Mouse (Mus musculus): ENCODE measurements around the gene Ak4.
"Not testable (repeated sequence)": the region's sequence is repeated elsewhere in the genome, so short reads cannot be mapped to it uniquely, and the experiment has no call there.

Gene Ak4

DNA sequence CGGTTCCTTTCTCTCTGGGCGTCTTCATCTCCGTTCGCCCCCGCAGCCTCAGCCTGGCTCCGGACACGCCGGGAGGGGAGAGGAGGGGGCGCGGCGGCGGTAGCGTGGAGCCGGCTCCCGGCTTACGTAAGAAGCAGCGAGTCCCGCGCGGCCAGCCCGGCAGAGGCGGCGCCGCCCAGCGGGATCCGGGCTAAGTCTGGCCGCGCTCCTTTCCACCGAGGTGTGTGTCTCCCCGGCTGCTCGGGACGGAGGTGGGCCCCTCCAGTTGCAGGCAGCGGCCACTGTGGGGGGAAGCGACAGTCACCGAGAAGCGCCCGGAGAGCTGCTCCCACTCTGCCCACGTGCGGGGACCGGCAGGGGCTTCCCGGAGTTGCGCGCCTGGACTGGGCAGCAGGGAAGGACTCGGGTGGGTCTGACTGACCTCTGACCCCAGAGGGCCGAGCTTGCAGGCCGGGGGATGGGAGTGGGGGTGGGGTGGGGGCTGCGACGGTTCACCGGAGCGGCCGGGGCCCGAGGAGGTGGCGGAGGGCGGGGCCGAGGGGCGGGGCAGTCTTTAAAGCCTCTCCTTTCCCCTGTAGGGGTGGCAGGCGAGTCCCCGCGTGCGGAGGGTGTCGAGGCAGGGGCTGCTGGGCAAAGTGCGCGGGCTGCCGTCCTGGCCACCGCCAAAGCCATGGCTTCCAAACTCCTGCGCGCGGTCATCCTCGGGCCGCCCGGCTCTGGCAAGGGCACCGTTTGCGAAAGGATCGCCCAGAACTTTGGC, at the start of gene Ak4:
Gene Ak4, plus strand, starts transcription at position 127 of the 760 bp plus-strand sequence.
- peak; percentile 64 to 72 for DNase-seq

DNA sequence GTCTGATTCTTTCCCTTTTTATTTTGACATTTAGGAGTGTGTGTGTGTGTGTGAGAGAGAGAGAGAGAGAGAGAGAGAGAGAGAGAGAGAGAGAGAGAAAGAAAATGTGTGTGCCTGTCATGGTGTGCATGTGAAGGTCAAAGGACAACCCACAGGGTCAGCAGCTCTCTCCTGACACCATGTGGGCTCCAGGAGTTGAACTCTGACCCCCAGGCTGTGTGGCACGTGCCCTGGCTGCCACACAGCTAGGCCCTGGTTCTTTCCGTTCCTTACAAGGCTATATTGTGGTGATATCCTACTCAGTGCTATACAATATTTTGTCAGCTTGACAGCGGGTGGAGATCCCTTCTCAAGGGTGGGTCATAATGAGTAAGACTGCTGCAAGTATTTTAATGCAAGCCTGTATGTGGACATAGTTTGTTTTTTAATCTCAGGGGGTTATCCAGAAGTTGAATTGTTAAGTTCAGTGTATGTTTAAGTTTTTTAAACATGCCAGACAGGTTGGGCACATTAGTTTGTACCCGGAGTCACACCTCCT, 49.3 kb upstream of the Ak4 start:
- DNase-seq = peak in 1 of 2 experiments; percentile 51

DNA sequence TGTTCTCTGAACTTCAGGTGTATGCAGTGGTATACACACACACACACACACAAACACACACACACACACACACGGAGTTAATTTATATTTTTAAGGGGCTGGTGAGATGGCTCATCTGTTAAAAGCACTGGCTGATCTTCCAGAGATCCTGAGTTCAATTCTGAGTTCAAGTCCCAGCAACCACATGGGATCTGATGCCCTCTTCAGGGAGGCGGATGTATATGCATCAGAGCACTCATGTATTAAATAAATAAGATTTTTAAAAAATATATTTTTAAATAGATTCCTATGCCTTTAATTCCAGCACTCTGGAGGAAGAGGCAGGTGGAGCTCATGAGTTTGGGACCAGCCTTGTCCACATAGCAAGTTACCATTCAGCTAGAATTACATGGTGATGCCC, 46.8 kb upstream of the Ak4 start:
- no peak for DNase-seq

DNA sequence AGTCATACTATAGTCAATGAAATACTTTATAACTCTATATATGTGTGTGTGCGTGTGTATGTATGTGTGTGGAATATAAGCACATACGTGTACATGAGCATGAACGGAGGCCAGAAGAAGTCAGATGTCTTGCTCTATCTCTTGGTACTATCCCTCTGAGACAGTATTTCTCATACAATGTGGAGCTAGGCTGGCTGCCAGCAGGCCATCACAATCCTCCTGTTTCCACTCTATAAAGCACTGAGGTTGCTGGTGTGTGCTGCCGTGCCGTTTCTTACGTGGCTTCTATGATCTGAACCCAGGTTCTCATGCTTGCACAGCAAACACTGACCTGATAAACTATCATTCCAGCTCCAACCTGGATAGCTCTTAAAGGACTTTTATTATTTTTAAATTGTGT, 46.3 kb upstream of the Ak4 start:
- DNase-seq = no peak

DNA sequence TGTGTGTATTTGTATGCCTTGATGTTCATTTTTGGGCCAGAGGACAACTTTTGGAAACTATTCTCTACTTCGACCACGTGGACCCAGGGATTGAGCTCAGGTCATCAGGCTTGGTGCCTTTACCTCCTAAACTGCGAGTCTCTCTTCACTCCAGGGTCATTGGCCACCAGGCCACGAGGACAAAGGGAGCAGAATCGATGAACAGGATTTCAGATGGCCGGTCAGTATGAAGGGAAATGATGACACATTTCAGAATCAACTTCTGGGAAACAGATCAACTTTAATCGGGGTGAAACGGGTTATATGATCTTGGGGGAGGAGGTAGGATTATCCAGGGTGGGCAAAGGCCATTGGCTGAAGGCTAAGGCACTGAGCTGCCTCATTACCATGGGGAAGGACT, 45.0 kb upstream of the Ak4 start:
- DNase-seq = no peak

DNA sequence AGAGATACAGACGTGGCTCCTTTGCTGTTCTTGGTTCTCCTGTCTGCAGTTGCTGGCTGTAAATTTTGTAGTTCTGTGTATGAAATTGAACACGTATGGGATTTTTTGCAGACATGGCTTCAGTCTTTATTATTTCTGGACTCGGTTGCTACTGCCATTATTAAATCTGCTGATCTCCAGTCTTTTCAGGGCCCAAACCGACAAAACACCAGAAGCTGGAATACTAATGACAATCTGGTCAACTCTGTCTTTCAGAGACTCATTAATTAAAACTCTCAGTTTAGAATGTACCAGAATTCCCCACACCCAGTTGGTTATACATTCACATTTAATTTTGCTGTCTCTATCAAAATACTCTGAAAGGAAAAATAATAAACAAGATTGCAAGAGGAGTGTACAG, 42.2 kb upstream of the Ak4 start:
- no peak for DNase-seq

DNA sequence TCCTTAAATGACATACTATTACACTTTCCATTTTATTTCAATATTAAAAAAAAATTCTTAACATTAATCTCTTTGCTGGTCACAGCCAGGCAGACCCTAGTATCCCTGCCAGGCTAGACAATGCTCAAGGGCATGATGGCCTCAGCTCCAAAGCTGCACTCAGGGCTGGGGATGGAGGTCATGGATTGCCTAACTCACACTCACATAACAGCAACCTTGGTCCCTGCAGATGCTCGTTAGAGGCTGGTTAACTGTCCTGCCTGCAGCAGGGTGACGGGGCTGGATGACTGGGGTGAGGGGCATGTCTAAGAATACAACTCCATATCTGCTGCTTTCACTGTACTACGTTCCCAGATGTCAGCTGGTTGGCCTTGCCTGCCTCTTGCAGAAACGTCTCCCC, 40.8 kb upstream of the Ak4 start:
- no peak for DNase-seq

DNA sequence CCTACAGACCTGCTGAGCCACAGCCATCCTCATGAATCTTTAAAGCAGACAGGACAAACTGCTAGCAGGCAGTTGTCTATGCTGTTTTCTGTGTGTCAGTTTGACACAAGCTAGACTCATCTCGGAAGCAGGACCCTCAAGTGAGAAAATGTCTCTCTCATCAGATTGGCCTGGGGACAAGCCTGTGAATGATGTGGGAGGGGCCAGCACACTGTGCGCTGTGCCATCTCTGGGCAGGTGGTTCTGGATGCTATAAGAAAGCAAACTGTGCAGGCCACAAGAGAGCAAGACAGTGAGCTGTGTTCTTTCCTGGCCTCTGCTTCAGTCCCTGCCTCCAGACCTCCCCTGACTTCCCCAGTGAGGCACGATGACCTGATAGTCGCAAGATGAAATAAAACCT, 40.3 kb upstream of the Ak4 start:
- DNase-seq = no peak

DNA sequence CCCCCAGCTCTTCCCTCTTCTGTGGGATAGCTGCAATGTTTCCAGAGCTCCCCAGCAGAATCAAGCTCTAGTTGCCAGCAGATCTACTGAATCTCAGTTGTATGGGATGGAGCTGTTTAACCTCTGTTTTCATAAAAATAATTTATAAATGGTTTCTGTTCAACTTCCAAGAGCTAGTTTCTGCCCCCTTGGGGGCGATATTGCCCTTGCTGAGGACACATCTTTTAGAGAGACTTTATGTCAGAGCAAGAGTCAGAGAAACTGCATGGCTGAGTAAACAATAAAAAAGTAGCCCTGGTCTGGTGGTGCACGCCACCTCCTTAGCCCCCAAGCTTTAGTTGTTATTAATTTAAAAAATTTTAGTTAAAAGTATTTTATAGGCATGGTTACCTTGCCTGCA, 34.1 kb upstream of the Ak4 start:
- DNase-seq = peak; percentile 37 to 59

DNA sequence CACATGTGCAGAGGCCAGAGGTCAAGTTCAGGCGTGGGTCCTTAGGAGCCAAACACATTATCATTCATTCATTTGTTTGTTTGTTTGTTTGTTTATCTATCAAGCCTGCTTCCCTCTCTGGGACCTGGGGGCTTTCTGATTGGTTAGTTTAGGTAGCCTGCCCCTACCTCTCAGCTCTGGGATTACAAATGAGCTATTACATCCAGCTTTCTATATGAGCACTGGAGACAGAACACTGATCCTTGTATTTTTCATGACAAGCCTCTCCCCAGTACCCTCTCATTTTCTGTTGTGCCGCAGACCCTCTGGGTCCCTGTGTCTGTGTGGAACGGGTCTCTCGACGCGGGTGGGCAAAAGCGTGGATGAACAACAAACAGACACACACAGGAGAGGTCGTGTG, 30.8 kb upstream of the Ak4 start:
- no peak for DNase-seq

DNA sequence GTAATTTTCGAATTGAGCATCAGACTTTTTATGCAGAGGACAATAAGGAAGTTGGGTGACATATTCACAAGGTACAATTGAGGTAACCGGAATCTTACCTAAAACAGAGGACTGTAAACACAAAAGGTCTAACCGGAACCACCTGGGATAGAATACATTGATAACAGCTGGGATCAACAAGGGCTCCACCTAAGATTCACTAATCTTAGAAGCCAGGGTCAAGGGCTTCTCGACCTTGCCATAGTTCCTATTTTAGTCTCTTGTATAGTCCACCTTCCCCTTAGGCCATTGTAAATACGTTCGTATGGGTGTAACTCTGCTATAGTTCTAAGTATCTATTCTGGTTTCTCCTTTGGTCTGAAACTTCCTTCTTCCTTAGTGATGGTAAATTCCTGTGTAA, 30.4 kb upstream of the Ak4 start:
- not testable (repeated sequence) for DNase-seq

DNA sequence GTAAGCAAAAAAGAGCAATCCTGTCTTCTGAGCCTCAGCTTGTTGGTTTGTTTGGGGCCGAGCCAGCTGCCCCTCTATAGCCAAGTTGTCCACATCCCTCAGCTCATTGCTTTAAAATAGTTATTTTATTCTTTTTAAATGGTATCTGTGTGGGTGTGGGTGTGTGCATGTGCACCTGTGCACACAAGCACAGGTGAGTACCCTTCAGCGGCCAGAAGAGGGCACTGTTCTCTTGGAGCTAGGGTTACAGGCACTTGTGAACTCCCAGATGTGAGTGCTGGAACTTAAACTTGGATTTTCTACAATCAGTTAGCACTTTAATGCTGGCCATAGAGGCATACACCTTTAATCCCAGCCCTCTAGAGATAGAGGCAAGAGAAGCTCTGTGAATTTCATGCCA, 26.8 kb upstream of the Ak4 start:
- DNase-seq = peak; percentile 62 to 70

DNA sequence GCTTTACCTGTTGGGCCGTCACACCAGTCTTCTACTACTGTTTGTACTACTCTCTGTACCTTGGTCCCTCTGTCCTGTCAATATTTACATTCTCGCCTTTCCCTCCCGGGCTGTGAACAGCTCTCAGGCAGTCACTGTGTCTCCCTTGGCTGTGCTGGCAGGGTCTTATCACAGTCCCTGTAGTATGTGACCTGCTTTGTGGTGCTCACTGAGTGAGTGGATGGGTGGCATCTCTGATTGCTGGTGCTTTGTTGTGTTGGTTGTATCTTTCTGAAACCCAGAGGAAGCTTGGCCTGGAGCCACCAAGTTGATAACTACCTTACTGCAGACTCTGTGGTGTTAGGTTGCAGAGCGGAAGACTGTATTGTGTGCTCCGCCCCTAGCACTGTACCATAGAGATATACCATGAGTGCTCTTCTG, 25.8 kb upstream of the Ak4 start:
- no peak for DNase-seq

DNA sequence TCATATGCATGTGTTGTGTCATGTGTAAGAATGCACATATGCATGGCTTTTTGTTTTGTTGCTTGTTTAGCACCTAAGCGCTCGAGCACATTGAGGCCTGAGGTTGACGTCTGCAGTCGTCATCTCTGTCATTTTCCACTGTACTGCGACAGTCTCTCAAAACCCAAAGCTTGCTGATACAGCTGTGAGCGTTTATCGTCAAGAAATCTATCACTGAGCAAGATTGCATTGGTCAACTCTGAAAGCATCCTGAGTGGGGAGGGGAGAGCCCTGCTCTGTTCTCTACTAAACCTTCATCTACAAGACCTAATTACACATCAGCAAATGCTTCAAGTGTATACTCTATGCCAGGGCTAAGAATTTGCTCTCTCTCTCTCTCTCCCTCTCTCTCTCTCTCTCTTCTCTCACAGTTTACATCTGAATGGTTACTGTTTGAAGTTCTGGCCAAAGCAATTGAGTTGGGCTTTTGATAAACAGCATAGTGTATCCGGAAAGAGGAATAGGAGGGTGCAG, 24.0 kb upstream of the Ak4 start:
- no peak for DNase-seq

DNA sequence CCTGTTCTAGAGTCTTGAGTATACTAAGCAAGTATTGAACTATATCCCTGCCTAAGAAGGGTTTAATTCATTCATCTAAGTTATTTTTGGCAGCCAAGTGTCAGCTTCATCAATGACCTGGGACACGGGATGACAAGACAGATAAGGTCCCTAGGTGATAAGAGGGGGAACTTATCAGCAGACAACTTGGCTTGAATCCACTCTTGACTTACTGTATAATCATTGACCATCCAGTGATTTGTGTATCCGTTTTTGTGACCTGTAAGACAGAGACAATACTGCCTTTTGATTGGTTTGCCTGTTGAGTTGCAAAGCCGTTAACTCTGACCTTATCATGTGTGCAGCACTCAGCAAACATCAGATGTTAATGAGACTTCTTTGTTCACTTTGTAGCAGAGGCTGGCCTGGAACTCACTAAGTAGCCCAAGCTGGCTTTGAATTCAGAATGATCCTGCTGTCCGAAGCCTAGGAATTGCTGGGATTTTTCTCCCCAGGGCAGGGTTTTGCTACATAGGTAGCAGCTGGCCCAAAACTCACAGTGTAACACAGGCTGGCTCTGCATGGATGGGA, 19.0 kb upstream of the Ak4 start:
- no peak for DNase-seq

DNA sequence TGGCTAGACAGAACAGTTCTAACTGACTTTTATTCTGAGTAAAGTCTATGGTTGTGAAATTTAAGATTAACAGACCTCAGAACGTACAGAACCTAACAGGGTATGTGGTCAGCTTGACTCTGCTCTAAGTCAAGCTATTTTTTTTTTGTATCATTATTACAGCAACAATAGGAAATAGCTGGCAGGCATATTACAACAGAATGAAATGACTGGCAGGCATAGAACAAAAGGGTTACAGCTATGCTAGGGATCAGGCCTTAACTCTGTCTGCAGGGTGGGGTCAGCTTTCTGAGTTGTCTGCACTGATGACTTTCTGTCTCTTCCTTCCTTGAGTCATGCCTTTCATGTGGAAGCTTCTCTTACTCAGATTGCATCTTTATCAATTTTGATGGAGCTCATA, 17.1 kb upstream of the Ak4 start:
- no peak for DNase-seq

DNA sequence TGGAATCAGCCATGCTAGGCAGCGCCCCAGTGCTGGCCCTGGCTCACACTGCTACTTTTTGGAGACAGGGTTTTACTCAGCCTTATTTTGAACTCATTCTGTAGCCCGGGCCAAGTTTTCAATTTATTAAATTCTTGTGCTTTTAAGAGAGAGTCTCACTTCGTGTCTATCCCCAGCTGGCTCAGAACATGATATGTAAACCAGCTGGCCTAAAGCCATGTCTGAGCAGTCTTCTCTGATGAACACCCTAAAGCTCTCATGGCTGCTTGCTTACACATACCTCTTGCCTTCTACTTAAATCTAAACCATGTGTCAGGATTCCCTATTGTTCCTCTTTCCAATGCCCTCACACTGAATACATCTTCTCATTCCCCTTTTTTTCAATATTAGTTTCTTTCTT, 14.2 kb upstream of the Ak4 start:
- DNase-seq = peak in 1 of 2 experiments; percentile 2

DNA sequence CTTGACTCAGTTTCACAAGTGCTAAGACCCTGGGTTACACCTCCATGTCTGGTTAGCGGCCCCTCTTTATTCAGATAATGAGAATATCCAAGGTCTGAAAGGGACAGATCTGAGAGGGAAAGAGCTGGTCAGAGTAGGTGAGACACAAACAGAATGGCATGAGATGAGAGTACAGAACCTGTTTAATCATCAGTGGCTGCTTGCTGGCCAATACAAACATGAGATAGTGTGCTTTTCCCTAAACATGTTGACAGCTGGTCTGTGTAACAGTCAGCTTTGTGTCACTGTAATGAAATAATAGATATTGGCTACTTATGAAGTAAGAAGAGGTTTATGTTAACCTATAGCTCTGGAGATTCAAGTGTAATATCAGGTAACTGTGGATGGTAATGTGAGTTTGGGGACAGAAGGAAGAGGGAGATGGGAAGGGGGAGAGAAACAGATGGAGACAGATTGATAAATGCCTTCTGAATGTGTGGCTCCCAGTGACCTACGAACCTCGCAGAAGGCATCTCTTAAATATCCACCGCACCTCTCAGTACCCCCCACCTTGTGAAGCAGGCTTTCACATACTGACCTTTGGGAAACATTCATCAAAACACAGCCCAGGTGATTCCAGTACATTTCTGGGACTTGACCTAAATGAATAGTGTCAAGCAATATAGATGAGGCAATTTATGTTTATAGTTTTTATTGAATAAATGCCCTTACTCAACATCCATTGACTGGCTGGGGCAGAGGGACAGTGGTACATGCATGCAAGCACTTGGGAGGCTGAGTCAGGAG, 12.5 kb upstream of the Ak4 start:
- DNase-seq = no peak

DNA sequence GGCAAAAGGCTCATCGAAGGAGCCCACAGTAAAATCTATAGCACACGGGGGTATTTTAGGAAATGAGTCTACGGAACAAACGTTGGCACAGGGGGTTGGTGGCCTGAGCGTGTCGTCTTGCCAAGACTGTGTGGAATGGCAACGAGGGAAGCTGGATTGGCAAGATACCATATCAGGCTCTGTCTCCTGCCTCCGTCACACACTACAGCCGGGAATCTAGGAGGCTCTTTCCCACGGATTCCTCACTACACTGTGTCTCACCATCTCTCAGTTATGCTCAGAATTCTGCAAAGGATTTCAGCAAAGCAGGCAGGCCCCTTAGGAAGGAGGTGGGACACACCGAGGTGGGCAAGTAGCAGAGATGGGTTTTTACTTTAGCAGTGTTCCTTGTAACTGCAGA, 2.1 kb upstream of the Ak4 start:
- no peak for DNase-seq

DNA sequence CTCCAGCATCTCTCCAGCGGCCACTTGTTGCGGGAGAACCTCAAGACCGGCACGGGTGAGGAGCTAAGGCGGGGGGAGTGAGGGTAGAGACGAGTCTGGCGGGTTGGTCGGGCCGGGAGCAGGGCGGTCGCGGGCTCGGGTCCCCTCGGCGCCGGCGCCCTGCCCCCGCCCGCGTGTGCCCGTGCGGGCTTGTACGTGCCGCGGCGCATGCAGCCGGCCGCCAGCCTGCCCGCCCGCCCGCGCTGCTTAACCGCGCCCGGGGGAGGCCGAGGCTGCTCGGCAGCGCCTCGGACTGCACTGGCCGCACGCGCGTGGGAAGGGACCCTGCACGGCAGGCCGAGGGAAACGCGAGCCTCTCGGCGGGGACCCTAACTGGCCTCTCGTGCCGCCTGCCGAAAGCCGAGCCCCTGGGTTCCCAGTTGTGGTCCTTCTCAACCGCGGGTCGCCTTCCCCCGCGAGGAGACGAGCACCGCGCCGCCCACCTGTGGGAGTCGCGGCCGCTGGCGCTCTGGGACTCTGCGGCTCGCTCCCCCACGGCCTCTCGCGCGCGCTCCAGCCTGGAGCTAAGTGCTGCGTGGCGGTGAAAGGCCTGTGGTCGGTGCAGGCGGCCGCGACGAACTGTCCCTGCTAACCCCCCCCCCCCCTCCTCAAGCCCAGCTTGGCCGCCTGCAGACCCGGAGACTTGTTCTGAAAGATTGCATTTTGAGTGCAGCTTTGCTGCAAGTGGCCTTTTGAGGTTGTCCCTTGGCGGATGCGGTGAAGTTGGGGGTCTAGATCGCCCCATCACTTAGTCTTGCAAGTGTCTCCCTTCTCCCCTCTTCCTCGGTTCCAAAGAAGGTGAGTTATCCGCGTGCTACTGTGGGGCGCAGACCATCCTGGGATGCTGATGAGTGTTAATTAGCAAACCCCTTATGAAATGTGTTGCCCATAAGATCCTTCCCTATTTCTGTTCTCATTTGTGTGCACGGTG, 1.1 kb downstream of the Ak4 start:
- peak; percentile 38 to 53 for DNase-seq

DNA sequence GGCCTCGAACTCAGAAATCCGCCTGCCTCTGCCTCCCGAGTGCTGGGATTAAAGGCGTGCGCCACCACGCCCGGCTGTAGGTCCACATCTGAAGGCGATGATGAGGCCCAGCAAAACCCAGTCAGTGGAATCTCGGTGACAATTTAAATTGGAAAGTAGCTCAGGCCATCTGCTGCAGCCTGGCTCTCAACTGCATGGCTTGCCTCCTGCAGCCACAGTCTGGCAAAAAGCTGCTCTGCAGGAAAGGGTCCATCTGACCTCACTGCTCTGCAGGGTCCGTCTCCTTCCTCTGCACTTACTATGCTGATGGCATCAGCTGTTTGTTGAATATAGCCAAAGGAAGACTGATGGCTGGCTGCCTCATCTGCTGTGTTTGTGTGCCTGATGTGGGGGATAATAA, 3.9 kb downstream of the Ak4 start:
- no peak for DNase-seq

DNA sequence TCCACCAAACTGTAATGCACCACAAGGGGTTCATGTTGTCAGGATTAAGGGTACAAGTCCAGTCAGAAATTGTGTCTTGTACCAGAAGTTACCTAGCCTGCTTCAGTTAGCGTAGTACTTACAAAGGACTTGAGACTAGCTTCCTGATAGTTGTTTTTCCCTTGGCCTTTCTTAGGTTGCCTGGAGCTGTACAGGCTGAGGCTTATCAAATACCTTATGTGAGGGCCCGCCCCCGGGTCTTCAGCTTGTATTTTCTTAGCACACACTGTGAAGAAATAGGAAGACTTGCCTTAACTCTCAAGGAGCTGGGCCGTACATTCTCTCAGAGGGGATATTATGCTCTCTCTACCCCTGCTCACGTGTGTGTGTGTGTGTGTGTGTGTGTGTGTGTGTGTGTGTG, 4.5 kb downstream of the Ak4 start:
- no peak for DNase-seq

All from kidney, postnatal 4 days (tissue).